In the genomic region with DNA sequence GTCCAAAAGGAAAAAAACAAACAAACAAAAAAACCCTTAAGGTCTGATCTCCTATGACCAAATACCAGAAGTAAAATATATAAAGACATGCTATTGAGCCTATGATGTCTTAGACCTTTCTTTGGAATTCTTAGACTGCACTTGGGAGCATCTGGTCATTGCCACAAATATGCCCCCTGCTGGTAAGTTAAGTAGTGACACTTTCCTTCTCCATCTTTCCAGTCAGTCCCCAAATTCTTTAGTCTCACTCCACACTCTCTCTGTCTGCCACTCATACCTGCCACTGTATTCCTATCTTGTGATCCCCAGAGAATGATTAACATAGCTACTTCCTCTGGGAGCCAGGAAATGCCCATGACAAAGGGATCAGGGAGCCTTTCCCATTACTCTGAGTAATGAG, we compare ENCODE assay signal across 9 mouse cellular contexts. TPM values are rescaled to one million over a fixed set of nuclear protein-coding genes. Genes with fewer than 3 reads are reported as not detected.
DNase-seq lines count a peak whose midpoint lies in the region; ATAC-seq lines count a peak whose summit lies in the region.
"Had no signal": no experiment of that assay in that cellular context is flagged by ENCODE, and none has a peak within 500 bp of the region (broad histone marks: within the 10 kb centered on the region; RNA-seq: fewer than 3 reads in every experiment).

No protein-coding gene starts in this region.

- DNase-seq in adrenal gland, postnatal 14 days, result peak; percentile 59
- DNase-seq in adrenal gland, postnatal 25 days, result no peak
- peak; percentile 66 for DNase-seq in layer of hippocampus, adult 11-12 months (ENCODE audit: low spot score)
- DNase-seq in layer of hippocampus, adult 9-11 months, result no peak
- peak; percentile 71 for DNase-seq in CD4-positive, CD25-positive, alpha-beta regulatory T cell, adult 2 months (ENCODE audit: low read depth, low spot score)
- peak; percentile 68 for DNase-seq in embryo, embryonic 11 days
- DNase-seq in urinary bladder, postnatal 36 days (ENCODE audit: low spot score in 2 of 2), result no peak

- ATAC-seq in megakaryocyte progenitor cell, adult 5-6 weeks (replicated peaks; ENCODE audit: poor library complexity), result peak; percentile 41; the same call in 1 of the 2 replicates

RNA-seq across cellular contexts. Expression of gene Myoz1, which starts 2.0 kb away (rescaled TPM):
- total RNA-seq in adrenal gland, postnatal 14 days (2021), result not detected in 2 replicates
- not detected in 2 replicates for total RNA-seq in adrenal gland, postnatal 25 days (2021)
- total RNA-seq in megakaryocyte progenitor cell, adult 5-6 weeks (2015), result not detected in 2 replicates
- 0.68 TPM in 1 of 2 replicates, not detected in the other for total RNA-seq in megakaryocyte progenitor cell, adult 5-6 weeks (2017)
- total RNA-seq: left cerebral cortex, postnatal 10 days had no signal

RNA-seq across cellular contexts. Expression of gene Synpo2l, which starts 9.8 kb away (rescaled TPM):
- total RNA-seq in adrenal gland, postnatal 14 days (2021), result 0.19 and 0.71 TPM in 2 replicates
- total RNA-seq in adrenal gland, postnatal 25 days (2021), result 0.18 TPM in 1 of 2 replicates, not detected in the other
- total RNA-seq in megakaryocyte progenitor cell, adult 5-6 weeks (2015), result 0.10 TPM in 1 of 2 replicates, not detected in the other
- total RNA-seq in megakaryocyte progenitor cell, adult 5-6 weeks (2017), result 0.20 TPM in 1 of 2 replicates, not detected in the other

RNA-seq across cellular contexts. Expression of gene Sec24c, which starts 15.8 kb away (rescaled TPM):
- 137 and 149 TPM in 2 replicates for total RNA-seq in adrenal gland, postnatal 14 days (2021)
- 119 and 125 TPM in 2 replicates for total RNA-seq in adrenal gland, postnatal 25 days (2021)
- 40.1 and 40.5 TPM in 2 replicates for total RNA-seq in megakaryocyte progenitor cell, adult 5-6 weeks (2015)
- total RNA-seq in megakaryocyte progenitor cell, adult 5-6 weeks (2017), result 88.7 and 97.9 TPM in 2 replicates

RNA-seq across cellular contexts. Expression of gene Usp54, which starts 17.5 kb away (rescaled TPM):
- total RNA-seq in adrenal gland, postnatal 14 days (2021), result 13.5 and 14.8 TPM in 2 replicates
- total RNA-seq in adrenal gland, postnatal 25 days (2021), result 13.2 and 16.7 TPM in 2 replicates
- total RNA-seq in megakaryocyte progenitor cell, adult 5-6 weeks (2015), result 5.3 and 7.0 TPM in 2 replicates
- total RNA-seq in megakaryocyte progenitor cell, adult 5-6 weeks (2017), result 3.2 and 6.5 TPM in 2 replicates

RNA-seq across cellular contexts. Expression of gene Fut11, which starts 36.4 kb away (rescaled TPM):
- 17.0 and 18.7 TPM in 2 replicates for total RNA-seq in adrenal gland, postnatal 14 days (2021)
- 18.0 and 22.5 TPM in 2 replicates for total RNA-seq in adrenal gland, postnatal 25 days (2021)
- total RNA-seq in megakaryocyte progenitor cell, adult 5-6 weeks (2015), result 14.3 and 15.3 TPM in 2 replicates
- 5.3 and 5.7 TPM in 2 replicates for total RNA-seq in megakaryocyte progenitor cell, adult 5-6 weeks (2017)

Comparison
In these comparisons a context has a peak if more than half of its experiments do, and no peak if none do; other contexts are left out.
1. DNase-seq: peak in adrenal gland, postnatal 14 days (single experiment), layer of hippocampus, adult 11-12 months (single experiment), CD4-positive, CD25-positive, alpha-beta regulatory T cell, adult 2 months (single experiment) and embryo, embryonic 11 days (single experiment); none in adrenal gland, postnatal 25 days (single experiment), layer of hippocampus, adult 9-11 months (single experiment) and urinary bladder, postnatal 36 days (0 of 2).